Mouse (Mus musculus): ENCODE data around the gene Lin9.
"Not testable (repeated sequence)": the region's sequence is repeated elsewhere in the genome, so short reads cannot be mapped to it uniquely, and the experiment has no call there.

Lin9 gene

DNA sequence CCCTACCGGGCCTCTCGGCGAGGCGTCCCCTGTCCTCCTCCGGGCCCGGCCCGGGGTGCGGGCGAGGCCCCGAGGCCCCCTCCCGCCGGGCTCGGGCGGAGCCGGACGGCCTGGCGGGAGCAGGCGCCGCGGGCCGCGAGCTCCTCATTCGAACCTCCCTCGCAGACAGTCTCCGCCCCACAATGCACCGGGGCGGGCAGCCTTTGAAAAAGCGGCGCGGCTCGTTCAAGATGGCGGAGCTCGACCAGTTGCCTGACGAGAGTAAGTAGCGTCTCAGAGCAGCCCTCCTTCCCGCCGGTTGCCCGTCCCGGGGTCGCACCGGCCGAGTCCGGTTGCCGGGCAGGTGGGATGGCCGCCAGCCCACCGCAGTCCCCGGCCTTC, at the start of gene Lin9:
Gene Lin9, plus strand, starts transcription at position 14 of the 381 bp plus-strand sequence.
- DNase-seq (ENCODE audit: low spot score), result peak; percentile 84

DNA sequence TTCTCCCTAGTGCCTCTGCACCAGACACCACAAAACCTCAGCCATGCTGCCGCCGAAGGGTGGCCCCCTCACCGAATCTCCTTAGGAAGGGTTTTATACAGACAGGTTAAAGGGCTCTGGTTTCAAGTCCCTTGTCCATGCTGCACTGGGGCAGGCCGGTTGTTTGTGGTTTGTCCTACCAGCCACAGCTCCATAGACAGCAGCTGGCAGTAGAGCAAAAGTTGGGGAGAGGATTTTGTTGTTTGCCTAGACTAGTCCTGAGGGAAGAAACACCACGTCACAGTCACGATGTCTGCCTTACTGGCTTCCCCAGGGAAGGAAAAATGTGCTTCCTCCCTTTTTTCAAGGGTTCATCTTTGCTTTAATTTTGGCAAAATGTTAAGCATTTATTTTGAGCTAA, 40.4 kb upstream of the Lin9 start:
- DNase-seq (ENCODE audit: low spot score), result no peak

DNA sequence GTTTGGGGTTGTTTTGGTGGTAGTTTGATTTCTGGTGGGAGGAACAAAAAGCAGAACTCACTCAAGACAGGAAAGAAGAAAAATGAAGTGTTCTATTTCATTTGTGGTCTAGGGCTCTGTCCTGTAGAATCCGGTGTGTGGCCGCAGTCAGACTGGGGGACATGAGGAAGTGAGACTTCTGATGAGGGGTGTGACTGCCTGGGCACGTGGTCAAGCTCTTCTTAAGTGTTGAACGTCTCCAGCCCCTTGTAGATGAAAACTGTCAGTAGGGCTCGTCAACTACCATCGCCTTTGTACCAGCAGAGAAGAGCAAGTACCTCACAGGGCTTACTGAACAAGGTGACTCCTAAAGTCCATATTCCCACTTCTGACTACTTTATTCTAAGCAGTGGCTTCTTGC, 39.1 kb upstream of the Lin9 start:
- no peak for DNase-seq (ENCODE audit: low spot score)

DNA sequence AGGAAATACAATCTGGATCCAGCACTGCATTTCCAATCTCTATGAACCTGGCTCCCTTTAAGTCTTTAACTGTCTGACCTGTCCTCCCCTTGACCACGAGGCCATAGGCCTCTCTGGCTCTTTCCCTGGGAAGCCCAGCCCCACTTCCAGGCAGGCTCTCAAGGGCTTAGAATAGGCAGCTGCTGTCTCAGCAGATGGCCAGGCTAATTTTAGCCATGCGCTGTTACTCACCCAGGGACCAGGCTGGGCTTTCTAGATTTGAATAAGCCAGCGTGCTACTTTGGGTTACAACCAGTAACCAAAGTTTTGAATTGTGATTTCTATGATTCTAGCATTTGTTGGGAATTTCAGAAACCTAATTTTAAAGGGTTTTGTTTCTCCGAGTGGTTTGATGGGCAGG, 36.4 kb upstream of the Lin9 start:
- peak; percentile 38 for DNase-seq (ENCODE audit: low spot score)

DNA sequence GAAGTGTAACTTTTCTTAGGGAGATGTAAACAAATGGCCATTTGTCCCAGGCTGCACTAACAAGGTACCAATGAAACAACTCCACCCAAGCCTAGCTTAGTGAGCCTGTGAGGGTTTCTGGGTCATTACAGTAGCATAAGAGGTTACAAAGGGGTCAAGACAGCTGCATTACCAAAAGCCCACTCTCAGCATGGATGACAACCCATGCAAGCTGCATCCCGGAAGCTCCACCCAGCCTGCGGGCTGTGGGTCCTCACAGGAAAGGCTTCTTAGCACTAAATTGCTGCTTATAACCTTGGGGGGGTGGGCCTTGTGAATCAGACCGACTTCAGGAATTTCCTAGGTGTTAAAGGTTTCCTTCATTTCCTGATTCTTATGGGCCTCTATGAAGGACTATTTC, 34.8 kb upstream of the Lin9 start:
- DNase-seq (ENCODE audit: low spot score), result no peak

DNA sequence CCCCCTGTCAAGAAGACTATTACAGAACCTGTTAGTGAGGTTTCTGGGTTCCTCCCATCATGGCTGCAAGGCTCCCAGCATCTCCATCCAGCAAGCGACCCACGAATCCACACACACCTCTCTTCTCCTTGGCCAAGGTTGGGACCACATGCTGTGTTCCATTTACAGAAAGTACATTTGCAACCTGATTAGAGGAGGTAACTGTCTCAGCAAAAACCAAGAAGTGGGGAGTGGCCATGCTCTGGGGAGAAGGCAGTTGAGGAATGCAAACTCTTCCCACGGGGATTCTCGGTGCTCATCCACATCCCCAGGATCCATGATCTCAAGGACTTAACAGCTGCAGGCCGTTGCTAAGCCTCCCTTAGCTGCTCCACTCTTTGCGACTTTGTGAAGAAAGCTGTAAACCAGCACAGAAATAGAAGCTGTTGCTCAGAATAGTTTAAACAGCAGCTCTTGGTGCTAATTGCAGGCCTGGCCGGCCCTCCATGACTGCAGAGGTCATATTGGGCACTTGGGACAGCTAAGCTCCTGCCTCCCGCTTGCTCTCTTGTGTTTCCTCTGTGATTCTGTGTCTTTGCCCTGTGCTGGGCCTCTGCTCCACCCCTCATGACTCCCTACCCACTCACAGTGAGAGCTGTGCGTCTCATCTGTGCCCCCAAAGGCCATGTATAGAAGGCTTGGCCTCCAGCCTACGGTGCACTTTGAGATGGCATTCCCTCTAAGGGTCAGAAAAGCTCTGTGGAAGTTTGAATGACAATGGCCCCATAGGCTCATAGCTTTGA, 34.0 kb upstream of the Lin9 start:
- DNase-seq (ENCODE audit: low spot score), result no peak

DNA sequence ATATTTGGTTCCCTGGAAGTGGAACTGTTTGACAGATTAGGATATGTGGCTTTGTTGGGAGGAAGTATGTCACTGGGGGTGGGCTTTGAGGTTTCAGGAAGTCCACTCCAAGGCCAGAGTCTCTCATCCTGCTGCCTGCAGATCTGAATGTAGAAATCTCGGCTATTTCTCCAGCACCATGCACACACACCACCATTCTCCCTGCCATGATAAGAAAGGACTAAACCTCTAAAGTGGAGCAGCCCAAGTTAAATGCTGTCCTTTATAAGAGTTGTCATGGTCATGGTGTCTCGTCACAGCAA, 33.4 kb upstream of the Lin9 start:
- no peak for DNase-seq (ENCODE audit: low spot score)

DNA sequence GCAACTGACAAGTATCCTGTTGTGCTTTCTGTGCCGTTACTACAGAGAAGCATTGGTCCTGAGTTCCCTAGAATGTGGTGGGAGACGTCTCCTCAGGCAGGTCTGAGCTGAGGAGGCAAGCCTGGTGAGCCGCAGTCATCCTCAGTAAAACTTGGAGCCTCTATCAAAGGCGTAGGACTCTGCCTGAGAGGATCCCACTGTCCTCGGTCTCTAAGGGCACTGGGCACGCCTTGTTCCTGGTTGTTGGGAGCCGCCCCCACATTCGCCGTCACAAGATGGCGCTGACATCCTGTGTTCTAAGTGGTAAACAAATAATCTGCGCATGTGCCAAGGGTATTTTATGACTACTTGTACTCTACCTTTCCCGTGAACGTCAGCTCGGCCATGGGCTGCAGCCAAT, 29.1 kb upstream of the Lin9 start:
- DNase-seq (ENCODE audit: low spot score), result not testable (repeated sequence)

DNA sequence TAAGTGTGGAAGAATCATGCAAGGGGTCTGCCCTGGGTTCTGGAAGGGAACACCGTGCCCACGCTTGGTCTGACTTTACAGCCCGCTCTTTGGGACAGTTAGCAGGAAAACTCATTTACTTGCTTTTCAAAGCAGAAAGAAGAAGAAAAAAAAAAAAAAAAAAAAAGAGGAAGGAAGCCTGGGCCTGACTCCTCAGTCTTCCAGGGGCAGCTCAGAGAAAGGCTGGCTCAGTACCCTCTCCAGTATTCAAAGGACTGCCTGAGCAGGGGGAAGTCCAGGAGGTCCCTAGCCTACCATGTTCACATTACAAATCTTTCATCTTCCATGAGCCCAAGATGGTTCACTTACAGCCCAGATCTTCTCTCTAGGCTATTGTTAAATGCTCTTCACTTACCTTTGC, 24.2 kb upstream of the Lin9 start:
- DNase-seq (ENCODE audit: low spot score), result no peak

DNA sequence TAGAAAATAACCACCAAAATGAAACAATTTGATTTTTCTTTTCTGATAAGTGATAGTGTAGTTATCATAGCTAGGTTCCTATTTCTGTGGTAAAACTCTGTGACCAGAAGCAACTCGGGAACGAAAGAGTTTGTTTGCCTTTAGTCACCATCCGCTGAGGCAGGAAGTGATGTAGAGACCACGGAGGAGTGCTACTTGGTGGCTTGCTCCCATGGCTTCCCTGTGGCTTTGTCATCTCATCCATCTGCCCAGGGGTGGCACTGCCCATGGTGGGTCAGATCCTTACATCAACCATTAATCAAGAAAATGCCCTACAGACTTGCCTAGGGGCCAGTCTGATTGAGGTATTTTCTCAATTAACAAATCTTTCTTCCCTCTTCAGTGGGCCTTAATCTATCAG, 18.6 kb upstream of the Lin9 start:
- no peak for DNase-seq (ENCODE audit: low spot score)

DNA sequence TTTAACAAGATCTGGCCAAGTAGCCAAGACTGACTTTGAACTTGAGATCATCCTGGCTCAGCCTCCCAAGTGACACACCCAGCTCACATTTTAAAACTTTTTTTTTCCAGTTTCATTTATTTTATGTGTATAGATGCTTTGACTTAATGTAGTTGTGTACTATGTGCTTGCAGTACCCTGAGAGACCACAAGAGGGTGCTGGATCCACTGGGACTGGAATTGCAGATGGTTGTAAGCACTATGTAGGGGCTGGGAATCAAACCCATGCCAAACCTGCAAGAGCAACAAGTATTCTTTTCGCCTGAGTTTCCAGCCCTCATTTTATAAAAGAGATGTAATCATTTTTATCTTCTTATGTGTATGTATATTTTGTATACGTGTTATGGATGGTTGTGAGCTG, 17.0 kb upstream of the Lin9 start:
- no peak for DNase-seq (ENCODE audit: low spot score)

DNA sequence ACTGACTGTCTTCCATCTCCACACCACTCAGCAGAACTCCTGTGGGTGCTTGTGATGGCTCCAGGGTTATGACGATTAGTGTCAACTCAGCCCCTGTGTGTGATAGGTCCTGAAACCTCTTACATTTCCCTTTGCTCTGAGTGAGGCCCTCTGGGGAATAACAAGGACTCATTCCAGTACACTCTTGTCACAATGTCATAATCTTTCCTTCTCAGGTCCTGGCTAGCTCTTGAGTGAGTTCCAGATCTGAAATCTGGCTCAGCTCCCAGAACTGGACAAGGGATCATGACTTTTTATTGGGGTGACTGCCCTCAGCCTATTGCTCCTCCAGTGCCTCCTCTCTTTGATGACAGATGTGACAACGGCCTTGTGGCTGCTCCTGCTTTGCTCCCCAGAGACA, 14.8 kb upstream of the Lin9 start:
- peak; percentile 91 for DNase-seq (ENCODE audit: low spot score)

DNA sequence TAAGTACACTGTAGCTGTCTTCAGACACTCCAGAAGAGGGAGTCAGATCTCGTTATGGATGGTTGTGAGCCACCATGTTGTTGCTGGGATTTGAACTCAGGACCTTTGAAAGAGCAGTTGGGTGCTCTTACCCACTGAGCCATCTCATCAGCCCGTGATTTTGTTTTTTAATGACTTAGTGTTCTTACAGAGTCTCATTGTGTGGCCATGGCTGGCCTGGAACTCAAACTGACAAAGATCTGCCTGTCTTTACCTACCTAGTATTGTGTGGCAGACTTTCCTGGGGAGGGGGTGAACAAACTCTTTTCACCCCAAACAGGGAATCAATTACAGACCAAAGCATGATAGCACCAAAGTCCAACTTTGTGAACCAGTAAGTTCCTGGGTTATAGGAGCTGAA, 3.2 kb upstream of the Lin9 start:
- not testable (repeated sequence) for DNase-seq (ENCODE audit: low spot score)

DNA sequence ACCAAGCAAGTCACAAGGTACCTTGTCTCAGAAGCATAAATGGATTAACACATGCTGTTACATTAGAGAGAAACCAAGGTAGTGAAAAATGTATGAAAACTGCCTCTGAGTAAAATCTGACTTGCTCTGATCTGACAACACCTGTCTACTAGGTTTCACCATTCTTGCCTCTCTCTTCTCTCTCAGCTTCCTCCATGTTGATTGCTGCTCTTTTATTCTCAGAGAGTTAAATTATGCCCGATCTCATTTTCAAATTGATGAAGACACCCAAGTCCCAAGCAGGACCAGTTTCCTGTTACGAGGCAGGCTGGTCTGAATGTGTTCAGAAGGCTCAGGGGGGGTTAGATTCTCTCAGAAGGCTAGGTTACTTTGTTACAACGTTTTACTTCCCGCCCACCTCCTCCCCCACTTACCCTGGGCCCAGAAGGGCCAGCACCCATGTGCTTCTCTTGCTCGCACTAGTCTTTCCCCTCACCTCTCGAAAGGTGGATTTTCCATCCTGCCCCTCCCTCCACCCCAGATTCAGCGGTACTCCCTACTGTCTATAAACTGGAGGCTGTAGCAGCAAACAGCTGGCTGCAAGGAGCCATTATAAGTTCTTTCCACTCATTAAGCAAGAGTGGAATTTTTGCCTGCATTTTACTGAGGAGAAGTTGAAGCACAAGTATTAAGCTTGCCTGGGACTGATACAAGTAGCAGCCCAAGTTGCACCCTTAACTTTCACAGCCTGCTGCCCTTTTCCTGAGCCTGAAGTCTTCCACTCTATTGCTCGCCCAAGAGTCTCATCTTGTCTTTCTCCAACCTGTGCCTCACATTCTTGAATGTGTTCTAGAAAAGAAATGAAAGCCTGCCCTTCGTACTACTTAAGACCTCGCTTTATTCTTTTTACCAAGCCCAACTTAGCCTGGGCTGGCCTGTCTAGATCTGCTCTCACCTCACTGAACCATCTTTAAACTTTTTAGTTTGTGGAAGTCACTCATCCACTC, 1.2 kb upstream of the Lin9 start:
- DNase-seq (ENCODE audit: low spot score), result no peak

DNA sequence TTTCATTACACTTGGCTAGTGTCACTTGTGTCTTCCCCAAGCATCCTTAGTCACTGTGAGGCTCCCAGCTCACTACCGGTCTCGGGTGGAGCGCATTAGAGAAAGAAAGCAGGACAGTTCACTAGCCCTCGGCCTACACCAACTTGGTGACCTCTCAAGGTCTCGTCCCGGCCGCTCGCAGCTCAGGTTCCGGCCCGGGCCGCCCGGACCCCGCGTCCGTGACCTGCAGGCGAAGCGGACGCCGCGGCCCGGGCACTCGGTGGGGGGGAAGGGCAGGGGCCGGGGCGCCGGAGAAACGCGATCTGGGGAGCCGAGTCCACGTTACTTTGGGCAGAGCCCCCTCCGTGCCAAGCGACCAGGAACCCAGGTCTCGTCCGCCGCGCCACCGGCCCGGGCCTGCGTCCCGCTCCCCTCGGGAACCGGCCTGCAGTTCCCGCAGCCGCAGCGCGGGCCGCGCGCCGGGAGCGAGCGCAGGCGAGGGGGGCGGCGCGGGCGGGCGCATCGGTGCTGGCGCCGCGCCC, 285 bp upstream of the Lin9 start:
- peak; percentile 28 for DNase-seq (ENCODE audit: low spot score)

DNA sequence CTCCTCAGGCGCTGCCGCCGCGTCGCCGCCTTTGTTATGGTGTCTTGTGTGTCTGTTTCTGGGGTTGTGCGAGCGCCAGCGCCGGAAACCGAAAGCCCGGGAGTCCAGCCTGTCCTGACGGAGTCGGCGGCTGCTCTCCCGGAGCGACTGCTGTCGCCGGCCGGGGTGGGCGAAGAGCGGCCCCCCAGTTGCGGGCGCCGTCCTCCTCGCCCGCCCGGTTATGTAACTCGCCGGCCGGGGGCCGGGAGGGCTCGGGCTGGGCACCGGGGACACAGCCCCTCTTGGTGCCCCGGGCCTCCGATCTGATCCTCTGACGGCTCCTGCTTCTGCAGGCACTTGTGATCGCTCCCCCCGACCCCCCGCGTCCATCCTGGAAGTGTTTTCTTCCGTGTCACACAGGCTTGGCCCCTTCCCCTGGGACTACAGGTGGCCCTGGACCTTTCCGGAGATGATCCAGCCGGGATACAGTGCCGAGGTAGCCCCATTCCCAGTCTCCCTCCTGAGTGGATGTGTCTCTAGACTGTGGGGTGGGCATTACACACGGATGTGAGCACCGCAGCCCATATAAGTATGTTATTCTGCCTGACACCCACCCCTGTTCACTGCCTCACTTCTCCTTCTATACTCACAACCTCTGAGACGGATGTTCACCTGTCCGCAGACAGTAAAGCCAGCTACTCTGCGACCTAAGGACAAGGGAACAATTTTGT, 723 bp downstream of the Lin9 start:
- DNase-seq (ENCODE audit: low spot score), result no peak

DNA sequence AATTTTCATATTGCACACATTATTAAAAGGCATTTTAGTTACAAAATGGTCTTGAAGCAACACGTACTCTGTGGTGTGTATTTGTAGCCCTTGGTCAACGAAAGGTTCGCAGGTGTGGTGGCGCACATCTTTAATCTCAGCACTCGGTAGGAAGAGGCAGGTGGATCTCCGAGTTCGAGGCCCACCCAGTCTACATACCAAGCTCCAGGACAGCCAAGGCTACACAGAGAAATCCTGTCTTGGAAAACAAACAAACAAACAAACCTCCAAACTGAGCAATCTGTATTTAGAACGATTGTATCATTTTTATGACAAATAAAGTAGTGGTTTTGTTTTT, 1.2 kb downstream of the Lin9 start:
- DNase-seq (ENCODE audit: low spot score), result no peak

DNA sequence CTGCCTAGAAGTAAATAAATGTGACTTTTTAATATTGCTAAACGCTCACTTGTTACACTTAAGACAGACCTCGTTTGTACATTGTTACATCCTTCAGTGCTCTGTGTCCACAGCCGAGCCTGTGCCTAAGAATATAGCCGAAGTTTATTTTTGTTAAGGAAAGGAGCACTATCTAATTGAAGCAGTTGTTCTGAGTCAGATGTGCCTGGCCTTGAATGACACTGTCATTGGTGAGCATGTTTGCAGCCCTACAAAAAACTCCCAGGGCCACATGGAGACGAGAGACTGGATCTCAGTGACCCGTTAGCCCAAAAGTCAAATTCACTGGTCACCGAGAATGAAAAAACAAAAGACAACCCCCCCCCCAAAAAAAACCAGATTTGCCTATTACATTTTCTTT, 50.3 kb downstream of the Lin9 start:
- DNase-seq (ENCODE audit: low spot score), result no peak

DNA sequence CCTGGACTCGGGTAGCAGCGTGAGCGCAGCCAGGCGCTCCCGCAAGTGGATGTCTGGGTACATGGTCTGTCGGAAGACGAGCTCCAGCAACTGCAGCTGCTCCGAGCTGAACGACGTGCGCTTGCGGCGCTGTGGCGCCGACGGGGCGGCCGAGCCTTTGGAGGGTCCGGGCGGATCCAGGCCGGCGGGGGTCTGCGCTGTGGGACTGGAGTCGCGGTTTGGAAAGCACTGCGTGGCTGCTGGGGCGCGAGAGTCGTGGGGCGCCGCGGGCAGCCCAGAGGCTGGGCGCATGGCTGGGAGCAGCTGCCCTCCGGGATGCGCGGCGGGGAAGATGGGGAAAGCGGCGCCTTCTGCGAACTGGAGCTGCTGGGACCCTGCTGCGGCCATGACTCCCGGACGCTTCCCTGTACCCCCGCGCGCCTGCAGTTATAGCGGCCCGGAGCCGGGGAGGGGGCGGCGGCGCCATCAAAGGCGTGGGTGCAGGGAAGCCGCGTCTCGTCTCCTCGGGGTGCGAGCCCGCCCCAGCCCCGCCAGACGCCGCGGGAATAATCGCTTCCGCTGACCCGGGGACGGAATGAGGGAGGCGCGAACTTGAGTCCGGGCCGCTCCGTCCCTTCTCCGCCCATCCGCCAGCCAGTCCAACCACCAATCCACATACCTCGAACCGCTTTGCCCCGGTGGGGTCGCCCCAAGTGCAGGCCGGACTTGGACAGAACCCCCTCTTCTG, 55.8 kb downstream of the Lin9 start, which contains the start of gene Mixl1:
Gene Mixl1, minus strand, starts transcription at position 409 of the 727 bp plus-strand sequence.
- DNase-seq (ENCODE audit: low spot score), result no peak

DNA sequence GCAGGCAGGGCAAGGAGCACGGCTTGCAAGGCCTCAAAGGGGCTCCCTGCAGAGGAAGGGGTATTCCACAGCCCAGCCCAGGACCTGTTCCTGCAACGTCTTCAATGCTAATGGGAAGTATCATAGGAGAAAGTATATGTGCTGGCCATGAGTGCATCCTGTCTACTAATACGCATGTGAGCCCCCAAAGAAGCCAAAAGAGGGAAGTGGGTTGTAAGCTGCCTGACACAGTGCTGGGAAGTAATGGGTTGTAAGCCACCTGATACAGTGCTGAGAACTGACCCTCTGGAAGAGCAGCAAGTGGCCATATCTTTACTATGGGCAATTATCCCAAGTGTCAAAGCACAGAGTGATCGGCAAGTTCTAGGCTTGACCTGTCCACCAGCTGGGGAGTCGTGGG, 57.1 kb downstream of the Lin9 start:
- no peak for DNase-seq (ENCODE audit: low spot score)

DNA sequence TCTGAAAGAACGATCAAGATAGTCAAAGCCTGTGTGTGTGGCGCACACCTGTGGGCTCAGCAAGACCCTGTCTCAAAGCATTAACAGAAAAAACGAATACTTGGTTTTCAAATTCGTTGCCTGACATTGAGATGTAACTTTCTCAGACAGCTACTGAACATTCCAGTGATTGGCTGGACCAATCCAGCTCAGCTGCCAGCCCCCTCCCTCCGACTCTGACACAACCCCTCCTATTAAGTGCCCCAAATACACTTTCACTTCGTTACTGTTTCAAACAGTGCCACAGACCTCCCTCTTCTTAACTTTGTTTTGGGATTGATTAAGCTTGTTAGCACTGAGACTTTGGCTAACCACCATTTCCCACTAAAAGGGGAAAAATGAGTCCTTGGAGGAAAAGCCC, 62.5 kb downstream of the Lin9 start:
- no peak for DNase-seq (ENCODE audit: low spot score)

DNA sequence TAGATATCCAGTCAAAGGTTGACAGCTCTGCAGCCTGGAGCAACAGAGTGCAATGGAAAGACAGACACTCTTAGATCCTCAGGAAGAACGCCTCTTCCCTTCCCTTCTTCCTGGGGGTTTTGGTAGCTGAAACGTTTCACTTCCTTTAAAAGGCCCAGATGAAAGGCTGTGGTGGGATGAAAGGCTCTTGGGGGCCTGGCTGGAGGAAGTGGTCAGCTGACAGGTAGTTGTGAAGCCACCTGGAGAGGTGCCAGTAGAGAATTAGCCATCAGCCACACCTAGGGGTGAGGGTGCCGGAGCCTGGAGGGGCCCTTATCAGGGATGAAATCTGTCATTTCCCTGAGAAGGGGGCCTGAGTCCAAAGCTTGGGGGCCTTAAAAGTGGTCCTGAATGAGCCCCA, 66.4 kb downstream of the Lin9 start:
- DNase-seq (ENCODE audit: low spot score), result no peak

All from adipocyte (in vitro differentiated cells).